Mouse (Mus musculus): ENCODE measurements around the gene Phldb1. TPM values are rescaled to one million over a fixed set of nuclear protein-coding genes. Genes with fewer than 3 reads are reported as not detected.

The Phldb1 gene
- polyA plus RNA-seq, 1 experiment from 2014 or later, result 24.0 TPM

DNA sequence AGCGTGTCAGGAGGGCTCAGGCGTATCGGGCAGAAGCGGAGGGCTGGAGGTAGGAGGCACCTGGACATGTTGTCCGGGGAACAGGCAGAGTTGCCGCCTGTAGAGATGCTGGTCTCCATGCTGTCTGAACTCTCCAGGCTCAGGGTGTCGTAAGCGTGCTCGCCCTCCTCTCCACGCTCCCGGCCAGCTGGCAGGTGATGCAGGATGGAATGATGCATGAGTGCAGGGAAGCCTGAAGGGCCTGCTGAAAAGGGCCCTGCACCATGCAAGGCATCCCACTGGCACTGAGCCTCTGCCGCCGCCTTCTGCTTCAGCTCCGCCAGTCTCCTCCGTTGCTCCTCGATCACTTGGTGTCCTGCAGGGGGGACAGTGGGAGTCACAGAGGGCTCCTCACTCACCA lies 37.1 kb downstream of the Phldb1 start:
- no peak overlapping the region for H3K27ac ChIP-seq
- no peaks in the 10 kb centered on the region for H3K27me3 ChIP-seq (replicated peaks)
- H3K4me1 ChIP-seq, result no peaks in the 10 kb centered on the region
- H3K9ac ChIP-seq, result no peak overlapping the region
- no peak overlapping the region for H3K4me3 ChIP-seq (replicated peaks)
- no peaks in the 10 kb centered on the region for H3K9me3 ChIP-seq
- no peak overlapping the region for H3K4me2 ChIP-seq
- 92% methylated on average over 16 of the region's 16 CpGs for whole genome bisulfite sequencing
- peaks cover 70% of the 10 kb centered on the region for H3K36me3 ChIP-seq
- ATAC-seq (ENCODE audit: insufficient read depth, low FRiP score, low read depth), result no peak

DNA sequence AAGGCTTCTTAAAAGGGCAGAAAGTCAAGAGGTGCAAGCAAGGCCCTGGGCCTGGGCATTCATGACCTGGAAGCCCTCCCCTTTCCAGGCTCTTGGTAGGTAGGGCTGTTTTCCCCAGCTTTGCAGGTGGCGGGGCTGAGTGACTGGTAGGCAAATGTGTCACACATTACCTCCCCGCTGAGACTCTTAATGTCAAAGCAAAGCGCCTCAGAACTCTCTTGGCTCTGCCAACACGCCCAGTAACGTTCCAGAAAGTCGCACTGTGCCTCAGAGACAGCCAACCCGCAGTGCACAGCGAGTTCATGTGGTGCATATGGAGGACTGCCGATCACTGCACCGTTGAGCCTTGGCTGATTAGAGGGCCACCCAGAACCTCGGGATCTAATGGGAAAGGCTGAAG lies 41.9 kb downstream of the Phldb1 start:
- H3K4me3 ChIP-seq (replicated peaks), result no peak overlapping the region
- H3K4me1 ChIP-seq, result peaks cover 14% of the 10 kb centered on the region; the same call in 1 of the 2 replicates
- H3K27ac ChIP-seq, result no peak overlapping the region
- no peak overlapping the region for H3K4me2 ChIP-seq
- ATAC-seq (ENCODE audit: insufficient read depth, low FRiP score, low read depth), result no peak
- no peaks in the 10 kb centered on the region for H3K9me3 ChIP-seq
- H3K9ac ChIP-seq, result no peak overlapping the region
- no peaks in the 10 kb centered on the region for H3K27me3 ChIP-seq (replicated peaks)
- 86% methylated on average over 11 of the region's 11 CpGs for whole genome bisulfite sequencing
- H3K36me3 ChIP-seq, result peaks cover 43% of the 10 kb centered on the region

GRCm38 (mm10) chr9:44691671-44692520 lies 43.1 kb downstream of the Phldb1 start:
- WGBS, result 60% methylated on average over 21 of the region's 21 CpGs
- H3K4me1 ChIP-seq, result peaks cover 14% of the 10 kb centered on the region; the same call in 1 of the 2 replicates
- peaks cover 33% of the 10 kb centered on the region for H3K36me3 ChIP-seq
- H3K27me3 ChIP-seq (replicated peaks), result no peaks in the 10 kb centered on the region
- no peak overlapping the region for H3K9ac ChIP-seq
- no peak overlapping the region for H3K4me2 ChIP-seq
- peak overlapping the region; percentile 61; the same call in 1 of the 2 replicates for H3K27ac ChIP-seq
- no peaks in the 10 kb centered on the region for H3K9me3 ChIP-seq
- no peak overlapping the region for H3K4me3 ChIP-seq (replicated peaks)
- no peak; the same call in 1 of the 2 replicates for ATAC-seq (ENCODE audit: insufficient read depth, low FRiP score, low read depth)

DNA sequence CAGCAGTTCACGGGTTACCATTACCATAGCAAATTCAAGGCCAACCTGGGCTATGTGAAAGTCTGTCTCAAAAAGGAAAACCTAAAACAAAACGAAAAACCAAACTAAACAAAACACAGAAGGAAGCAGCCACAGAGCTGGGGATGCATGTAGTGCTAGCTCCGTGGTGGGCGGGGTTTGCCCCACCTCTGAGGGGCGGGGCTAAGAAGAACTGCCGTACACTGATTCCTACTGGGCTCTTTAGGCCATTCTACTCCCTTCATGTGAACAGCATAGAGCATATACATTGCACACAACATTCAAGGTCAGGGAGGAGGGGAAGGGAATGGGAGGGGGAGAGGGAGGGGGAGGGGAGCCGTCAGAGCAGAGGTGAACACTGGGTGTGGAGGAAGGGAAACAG lies 44.4 kb downstream of the Phldb1 start:
- H3K27me3 ChIP-seq (replicated peaks), result no peaks in the 10 kb centered on the region
- H3K4me2 ChIP-seq, result no peak overlapping the region
- peak; percentile 56; the same call in 1 of the 2 replicates for ATAC-seq (ENCODE audit: insufficient read depth, low FRiP score, low read depth)
- H3K4me3 ChIP-seq (replicated peaks), result no peak overlapping the region
- no peak overlapping the region for H3K9ac ChIP-seq
- peaks cover 16% of the 10 kb centered on the region for H3K4me1 ChIP-seq
- H3K36me3 ChIP-seq, result peaks cover 26% of the 10 kb centered on the region
- H3K9me3 ChIP-seq, result no peaks in the 10 kb centered on the region
- 36% methylated on average over 7 of the region's 7 CpGs for WGBS
- no peak overlapping the region for H3K27ac ChIP-seq

GRCm38 (mm10) chr9:44688013-44688412 lies 47.0 kb downstream of the Phldb1 start:
- Histone ChIP-seq H3K4me1 (peaks cover 21% of the 10 kb centered on the region), H3K36me3 (0 out of 2 replicates have a peak, but pooled peaks cover 4% of the 10 kb centered on the region), H3K4me2 (no peak overlapping the region), H3K9ac (no peak overlapping the region), H3K4me3 (replicated peaks) (no peak overlapping the region), H3K9me3 (no peaks in the 10 kb centered on the region), H3K27me3 (replicated peaks) (no peaks in the 10 kb centered on the region), H3K27ac (no peak overlapping the region)
- ATAC-seq (ENCODE audit: insufficient read depth, low FRiP score, low read depth), result no peak
- WGBS, result 81% methylated on average over 9 of the region's 9 CpGs

DNA sequence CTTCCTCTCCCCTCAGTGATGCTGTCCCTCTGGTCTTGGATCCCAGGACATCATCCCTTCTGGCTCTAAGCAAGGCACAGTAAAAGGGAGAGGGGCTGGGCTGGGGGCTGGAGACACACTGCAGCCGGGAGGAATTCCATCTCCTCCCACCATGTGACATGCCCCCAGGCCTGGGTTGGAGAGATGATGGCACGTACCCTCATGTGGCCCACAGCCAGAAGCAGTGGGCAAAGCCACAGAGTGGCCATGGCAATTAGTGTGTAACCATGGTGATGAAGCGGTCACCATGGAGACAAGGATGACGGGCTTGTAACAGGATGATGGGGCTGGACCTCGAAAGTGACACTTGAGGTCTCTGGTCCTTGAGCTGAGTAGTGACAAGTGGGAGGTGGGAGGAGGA lies 48.4 kb downstream of the Phldb1 start:
- H3K9ac ChIP-seq, result no peak overlapping the region
- 76% methylated on average over 5 of the region's 5 CpGs for WGBS
- ATAC-seq (ENCODE audit: insufficient read depth, low FRiP score, low read depth), result no peak
- no peak overlapping the region for H3K4me2 ChIP-seq
- no peak overlapping the region for H3K27ac ChIP-seq
- H3K9me3 ChIP-seq, result no peaks in the 10 kb centered on the region
- H3K4me1 ChIP-seq, result peaks cover 14% of the 10 kb centered on the region
- no peak overlapping the region for H3K4me3 ChIP-seq (replicated peaks)
- H3K36me3 ChIP-seq, result 0 out of 2 replicates have a peak, but pooled peaks cover 2% of the 10 kb centered on the region
- H3K27me3 ChIP-seq (replicated peaks), result no peaks in the 10 kb centered on the region

GRCm38 (mm10) chr9:44685346-44686330 lies 49.4 kb downstream of the Phldb1 start:
- Histone ChIP-seq H3K27ac (0 out of 2 replicates have a peak overlapping the region, but pooled peaks have one; percentile 4), H3K4me2 (no peak overlapping the region)
- 37% methylated on average over 14 of the region's 14 CpGs for WGBS

GRCm38 (mm10) chr9:44683046-44683445 lies 52.0 kb downstream of the Phldb1 start:
- Histone ChIP-seq H3K9me3 (no peaks in the 10 kb centered on the region), H3K4me3 (replicated peaks) (no peak overlapping the region), H3K36me3 (no peaks in the 10 kb centered on the region), H3K27me3 (replicated peaks) (no peaks in the 10 kb centered on the region), H3K9ac (no peak overlapping the region), H3K4me1 (peaks cover 7% of the 10 kb centered on the region), H3K4me2 (no peak overlapping the region), H3K27ac (no peak overlapping the region)
- 85% methylated on average over 8 of the region's 8 CpGs for WGBS
- no peak for ATAC-seq (ENCODE audit: insufficient read depth, low FRiP score, low read depth)

More at GRCm38 (mm10) chr9:44685346-44686330, 49.4 kb downstream of the Phldb1 start:
- H3K4me3 ChIP-seq (replicated peaks), result no peak overlapping the region
- no peaks in the 10 kb centered on the region for H3K9me3 ChIP-seq
- peaks cover 7% of the 10 kb centered on the region for H3K4me1 ChIP-seq
- H3K9ac ChIP-seq, result no peak overlapping the region
- H3K27me3 ChIP-seq (replicated peaks), result no peaks in the 10 kb centered on the region
- 0 out of 2 replicates have a peak, but pooled peaks cover 2% of the 10 kb centered on the region for H3K36me3 ChIP-seq
- peak; percentile 28; the same call in 1 of the 2 replicates for ATAC-seq (ENCODE audit: insufficient read depth, low FRiP score, low read depth)

- Histone ChIP-seq H3K4me3 (replicated peaks) (no peak overlapping the region), H3K4me1 (no peaks in the 10 kb centered on the region), H3K9ac (no peak overlapping the region), H3K9me3 (no peaks in the 10 kb centered on the region), H3K27ac (no peak overlapping the region), H3K4me2 (no peak overlapping the region), H3K27me3 (replicated peaks) (no peaks in the 10 kb centered on the region), H3K36me3 (no peaks in the 10 kb centered on the region)
- 73% methylated on average over 5 of the region's 5 CpGs for WGBS
- ATAC-seq (ENCODE audit: insufficient read depth, low FRiP score, low read depth), result no peak
These were observed 55.4 kb downstream of the Phldb1 start for GRCm38 (mm10) chr9:44679565-44679964.

DNA sequence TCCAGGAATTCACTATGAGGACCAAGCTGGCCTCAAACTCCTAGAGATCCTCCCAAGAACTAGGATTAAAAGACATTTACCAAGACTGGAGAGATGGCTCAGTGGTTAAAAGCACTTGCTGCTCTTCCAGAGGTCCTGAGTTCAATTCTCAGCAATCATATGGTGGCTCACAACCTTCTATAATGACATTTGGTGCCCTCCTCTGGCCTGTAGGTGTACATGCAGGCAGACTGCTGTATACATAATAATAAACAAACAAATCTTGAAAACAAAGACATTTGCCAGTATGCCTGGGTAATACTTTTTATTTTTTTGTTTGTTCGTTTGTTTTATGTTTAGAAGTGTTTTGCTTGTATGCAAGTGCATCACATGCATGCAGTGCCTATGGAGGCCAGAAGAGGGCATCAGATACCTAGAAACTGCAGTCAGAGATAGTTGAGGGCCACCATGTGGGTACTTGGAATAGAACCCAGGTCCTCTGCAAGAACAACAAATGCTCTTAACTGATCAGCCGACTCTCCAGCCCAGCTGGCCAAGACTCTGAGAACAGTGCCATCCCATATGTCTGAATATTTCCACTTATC lies 56.6 kb downstream of the Phldb1 start:
- Histone ChIP-seq H3K9me3 (no peaks in the 10 kb centered on the region), H3K4me2 (no peak overlapping the region), H3K27ac (no peak overlapping the region), H3K4me1 (no peaks in the 10 kb centered on the region), H3K36me3 (no peaks in the 10 kb centered on the region), H3K27me3 (replicated peaks) (no peaks in the 10 kb centered on the region), H3K9ac (no peak overlapping the region), H3K4me3 (replicated peaks) (no peak overlapping the region)
- no peak for ATAC-seq (ENCODE audit: insufficient read depth, low FRiP score, low read depth)
- WGBS, result 91% methylated on average over 2 of the region's 2 CpGs

DNA sequence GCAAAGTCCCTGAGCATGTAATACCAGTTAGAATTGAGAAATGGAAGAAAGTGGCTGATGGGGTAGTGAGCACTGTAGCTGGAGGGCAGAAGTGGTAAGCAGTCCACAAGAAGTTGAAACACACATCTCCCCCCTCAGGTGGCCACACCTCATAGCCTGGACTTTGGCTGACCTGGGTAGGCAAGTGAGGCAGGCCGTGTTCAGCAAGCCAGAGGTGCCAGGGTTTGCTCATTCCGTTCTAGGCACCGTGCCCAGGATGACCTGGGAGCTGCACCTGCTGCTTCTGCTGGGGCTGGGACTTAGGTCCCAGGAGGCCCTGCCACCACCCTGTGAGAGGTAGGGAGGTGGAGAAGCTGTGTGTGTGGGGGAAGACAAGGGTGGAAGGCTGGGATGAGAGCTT lies 62.0 kb downstream of the Phldb1 start, which contains the start of gene Treh:
Gene Treh, plus strand, starts transcription at position 229 of the 400 bp plus-strand sequence.
- H3K4me1 ChIP-seq, result no peaks in the 10 kb centered on the region
- no peak for ATAC-seq (ENCODE audit: insufficient read depth, low FRiP score, low read depth)
- H3K9ac ChIP-seq, result no peak within 1 kb of the TSS
- H3K9me3 ChIP-seq, result no peaks in the 10 kb centered on the region
- no peak within 1 kb of the TSS for H3K4me3 ChIP-seq (replicated peaks)
- no peak within 1 kb of the TSS for H3K27ac ChIP-seq
- WGBS, result 76% methylated on average over 3 of the region's 3 CpGs
- no peak within 1 kb of the TSS for H3K4me2 ChIP-seq
- no peaks in the 10 kb centered on the region for H3K36me3 ChIP-seq
- H3K27me3 ChIP-seq (replicated peaks), result no peaks in the 10 kb centered on the region
